Mouse (Mus musculus): Measurements from ENCODE around the gene Fzd7.
"Not testable (repeated sequence)": the region's sequence is repeated elsewhere in the genome, so short reads cannot be mapped to it uniquely, and the experiment has no call there.

The Fzd7 gene

DNA sequence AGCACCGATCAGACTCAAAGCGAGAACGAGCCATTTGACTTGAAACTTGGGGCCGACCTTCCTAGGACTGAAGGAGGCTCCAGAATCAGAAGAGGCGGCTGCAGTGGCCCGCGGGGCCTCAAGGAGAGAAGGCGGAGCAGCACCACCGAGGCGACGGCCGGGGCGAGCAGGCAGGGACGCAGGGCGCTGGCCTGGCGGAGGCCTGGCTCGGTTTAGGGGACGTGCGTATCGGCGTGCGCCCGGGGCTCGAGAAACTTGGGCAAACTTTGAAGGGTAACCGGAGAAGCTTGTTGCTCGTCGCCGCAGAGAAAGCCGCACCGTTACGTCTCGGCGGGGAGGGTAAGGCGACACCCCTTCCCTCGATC, at the start of gene Fzd7:
TSS of gene Fzd7 (plus strand) at position 94 of the 365 bp plus-strand sequence.
- DNase-seq (ENCODE audit: low spot score in 2 of 2), result no peak

DNA sequence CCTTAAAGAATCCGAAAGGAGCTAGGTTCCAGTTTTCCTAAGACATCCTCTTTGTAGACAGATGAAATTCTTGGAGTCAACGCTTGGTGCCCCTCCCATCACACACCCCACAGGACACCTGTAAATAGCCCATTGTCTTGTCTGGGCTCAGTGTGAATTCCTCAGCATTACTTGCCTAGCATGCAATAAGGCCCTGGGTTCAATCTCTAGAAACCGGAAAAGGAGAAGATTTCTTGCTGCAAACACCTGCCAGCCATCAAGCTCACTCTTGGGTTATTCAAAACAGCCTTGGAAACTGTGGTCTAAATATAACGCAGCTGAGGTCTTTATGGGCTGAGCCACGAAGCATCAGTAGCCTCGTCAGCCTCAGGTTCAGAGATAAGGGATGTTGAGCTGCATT, 48.9 kb upstream of the Fzd7 start:
- DNase-seq (ENCODE audit: low spot score in 2 of 2), result no peak

DNA sequence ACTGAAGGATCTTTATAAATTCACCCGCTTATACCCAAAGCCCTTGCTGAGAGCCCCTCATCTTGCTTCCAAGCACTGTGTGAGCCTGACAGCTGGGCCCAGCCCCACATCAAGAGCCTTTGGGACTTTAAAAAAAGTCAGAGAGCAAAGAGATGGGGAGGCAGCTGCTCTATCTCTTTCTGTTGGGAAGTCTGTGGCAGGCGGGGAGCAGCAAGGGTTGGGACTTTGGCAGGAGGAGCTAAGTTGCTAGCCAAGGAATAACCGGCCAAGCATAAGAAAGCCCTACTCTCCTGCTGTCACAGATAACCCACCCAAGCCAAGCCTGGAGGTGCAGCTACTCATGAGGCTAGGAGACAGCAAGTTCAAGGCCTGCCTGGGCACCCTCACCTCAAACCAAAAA, 48.2 kb upstream of the Fzd7 start:
- no peak for DNase-seq (ENCODE audit: low spot score in 2 of 2)

DNA sequence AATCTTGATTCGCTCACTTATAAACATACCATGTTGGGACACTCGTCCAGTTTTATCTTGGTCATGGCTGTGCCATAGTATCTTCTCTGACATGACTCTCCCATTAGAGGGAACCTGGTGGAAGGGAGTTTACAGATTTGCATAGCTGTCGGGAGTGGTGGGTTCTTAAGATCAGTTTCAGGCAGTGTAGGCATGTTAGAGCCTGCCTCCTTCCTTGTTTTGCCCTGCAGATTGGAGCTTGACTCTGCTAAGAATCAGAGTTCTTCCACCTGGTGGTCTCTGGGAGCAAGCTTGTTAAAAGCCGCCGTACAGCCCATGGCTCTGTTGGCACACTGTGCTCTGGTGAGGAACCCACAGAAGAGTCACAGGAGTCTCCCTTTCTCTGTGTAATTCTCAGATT, 47.0 kb upstream of the Fzd7 start:
- DNase-seq (ENCODE audit: low spot score in 2 of 2), result no peak

DNA sequence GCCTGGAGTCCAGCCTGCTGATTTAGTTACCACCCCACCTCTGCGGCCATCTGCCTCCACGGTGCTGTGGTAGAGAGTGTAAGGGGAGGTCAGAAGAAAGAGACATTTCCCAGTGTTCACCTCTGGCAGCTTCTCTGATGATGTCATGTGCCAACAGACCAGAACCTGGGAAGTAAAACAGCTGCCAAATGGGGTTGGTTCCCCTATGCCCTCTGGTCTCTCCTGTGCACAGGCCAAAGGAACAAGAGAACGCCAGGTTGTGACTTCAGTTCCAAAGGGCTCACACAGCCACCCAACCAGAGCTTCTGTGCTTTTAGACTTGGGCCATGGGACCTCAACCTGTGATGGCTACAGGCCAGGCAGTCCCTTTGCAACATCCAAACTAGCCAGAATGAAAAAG, 45.9 kb upstream of the Fzd7 start:
- no peak for DNase-seq (ENCODE audit: low spot score in 2 of 2)

DNA sequence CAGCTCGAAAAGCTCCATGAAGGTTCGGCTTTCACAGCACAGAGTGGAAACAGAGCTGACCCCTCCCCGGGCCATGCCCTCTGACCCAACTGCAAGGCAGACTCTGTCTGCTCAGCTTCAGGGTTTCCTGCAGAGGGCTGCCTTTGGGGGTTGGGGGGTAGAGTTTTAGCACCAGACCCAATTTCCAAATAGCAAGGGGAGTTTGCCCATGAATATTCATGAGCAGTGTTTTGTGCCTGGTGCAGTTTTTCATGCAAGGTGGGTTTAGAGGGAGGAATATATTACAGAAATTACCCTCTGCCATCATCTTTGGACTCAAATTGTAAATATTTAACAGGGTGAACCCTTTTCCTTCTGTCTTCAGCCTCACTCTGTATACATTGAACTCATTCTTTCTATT, 44.3 kb upstream of the Fzd7 start:
- DNase-seq (ENCODE audit: low spot score in 2 of 2), result no peak

DNA sequence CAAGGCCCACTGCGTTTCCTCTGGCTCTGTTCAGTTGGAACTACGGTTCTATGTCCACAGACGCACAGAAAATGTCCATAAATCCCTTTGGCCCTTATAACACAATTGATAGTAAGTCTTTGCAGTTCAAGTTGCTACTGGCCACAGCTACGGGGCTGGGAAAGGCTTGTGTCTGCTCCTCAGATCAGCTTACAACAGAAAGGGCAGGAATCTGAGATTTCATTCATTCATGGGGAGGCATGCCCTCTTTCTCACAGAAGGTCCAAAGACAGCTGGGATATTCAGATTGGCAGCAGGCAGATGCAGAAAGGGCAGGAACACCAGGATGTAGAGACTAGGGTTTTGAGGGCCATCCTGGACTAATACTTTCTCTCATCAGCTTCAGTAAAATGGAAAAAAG, 43.9 kb upstream of the Fzd7 start:
- DNase-seq (ENCODE audit: low spot score in 2 of 2), result no peak

DNA sequence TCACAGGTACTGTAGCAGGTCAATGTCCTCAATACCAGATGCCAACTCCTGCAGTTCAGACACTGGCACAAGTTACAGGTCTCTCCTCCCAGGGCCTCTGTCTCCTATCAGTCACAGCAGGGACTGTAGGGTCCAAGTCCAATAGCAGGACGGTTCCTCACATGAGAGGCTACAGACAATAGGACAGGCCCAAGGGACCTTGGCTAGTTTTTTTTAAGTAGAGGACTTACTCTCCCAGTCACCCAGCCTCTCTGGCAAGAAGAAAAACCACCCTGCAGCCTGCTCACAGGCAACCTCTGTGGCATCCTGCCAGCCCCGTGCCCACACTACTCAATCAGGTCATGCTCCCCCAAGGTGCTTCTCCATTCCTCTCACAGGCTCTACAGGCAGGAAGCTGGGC, 43.0 kb upstream of the Fzd7 start:
- no peak for DNase-seq (ENCODE audit: low spot score in 2 of 2)

DNA sequence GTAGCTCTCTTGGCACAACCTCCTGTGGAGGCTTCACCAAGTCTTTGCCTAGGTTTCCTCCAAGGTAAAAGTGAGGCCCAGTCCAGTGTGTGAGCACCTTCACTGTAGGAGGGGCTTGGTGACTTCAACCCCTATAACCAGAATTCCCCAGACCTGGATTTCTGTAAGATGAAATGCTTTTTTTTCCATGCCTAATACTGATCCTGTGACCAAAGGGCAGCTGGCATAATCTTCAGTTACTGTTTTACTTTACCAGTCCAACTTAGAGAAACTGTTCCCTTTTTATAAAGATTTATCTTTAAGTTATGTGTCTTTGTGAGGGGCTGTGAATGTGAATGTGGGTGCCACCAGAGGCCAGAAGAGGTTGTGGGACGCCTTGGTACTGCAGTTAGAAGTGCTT, 42.3 kb upstream of the Fzd7 start:
- no peak for DNase-seq (ENCODE audit: low spot score in 2 of 2)

DNA sequence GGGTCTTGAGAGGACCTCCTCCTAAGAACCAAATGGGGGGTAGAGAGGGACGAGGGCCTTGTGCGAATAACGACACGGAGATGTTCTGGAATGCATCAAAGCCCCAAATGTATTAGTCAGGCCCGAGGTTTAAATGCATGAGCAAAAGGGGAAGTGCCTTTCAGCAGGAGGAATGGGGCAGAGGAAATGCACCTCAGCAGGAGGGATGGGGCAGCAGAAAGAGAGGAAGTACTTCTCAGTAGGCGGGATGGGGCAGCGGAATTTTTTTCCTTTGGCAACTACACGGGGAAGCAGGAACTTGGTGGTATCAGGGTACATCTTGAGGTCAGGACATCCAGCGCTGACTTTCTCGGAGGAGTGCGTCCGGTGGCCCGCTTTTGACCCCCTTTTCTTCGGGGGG, 39.5 kb upstream of the Fzd7 start:
- not testable (repeated sequence) for DNase-seq (ENCODE audit: low spot score in 2 of 2)

DNA sequence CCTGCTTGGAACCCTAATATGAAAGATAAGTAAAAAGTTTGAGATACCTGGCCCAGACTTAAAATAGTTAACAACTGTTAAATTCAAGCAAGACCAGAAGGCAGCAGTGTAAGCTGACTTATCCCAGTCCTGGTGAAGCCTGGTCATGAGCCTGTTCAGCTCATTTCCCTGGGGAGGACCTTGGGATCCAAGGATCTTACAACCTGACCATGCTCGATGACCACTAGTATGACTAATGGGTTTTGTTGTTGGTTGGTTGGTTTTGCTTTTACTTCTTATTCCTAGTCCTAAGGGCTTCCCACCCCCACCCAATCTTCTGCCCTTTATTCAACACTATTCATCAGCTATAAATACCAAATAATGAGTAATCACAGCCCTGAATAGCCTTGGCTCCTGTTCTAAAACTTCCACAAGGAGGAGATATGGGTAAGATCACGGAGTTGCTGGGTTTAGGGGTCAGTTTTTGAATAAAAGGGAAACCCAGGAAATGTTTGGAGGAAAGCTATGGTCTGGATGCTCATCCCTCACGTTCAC, 38.0 kb upstream of the Fzd7 start:
- DNase-seq (ENCODE audit: low spot score in 2 of 2), result no peak

DNA sequence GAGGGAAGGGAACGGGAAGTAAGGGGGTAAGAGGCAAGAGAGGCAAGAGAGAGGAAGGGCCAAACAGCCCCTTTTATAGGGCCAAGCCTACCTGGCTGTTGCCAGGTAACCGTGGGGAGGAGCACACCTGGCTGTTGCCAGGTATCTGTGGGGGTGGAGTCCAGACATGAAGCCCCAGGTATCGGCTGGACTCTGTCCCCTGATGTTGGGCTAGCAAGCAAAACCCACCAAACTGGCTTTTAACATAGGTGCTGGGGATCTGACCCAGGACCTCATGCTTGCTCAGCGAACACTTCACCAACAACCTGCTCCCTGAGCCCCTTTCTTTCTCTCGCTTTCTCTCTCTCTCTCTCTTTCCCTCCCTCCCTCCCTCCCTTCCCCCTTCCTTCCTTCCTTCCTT, 37.0 kb upstream of the Fzd7 start:
- no peak for DNase-seq (ENCODE audit: low spot score in 2 of 2)

DNA sequence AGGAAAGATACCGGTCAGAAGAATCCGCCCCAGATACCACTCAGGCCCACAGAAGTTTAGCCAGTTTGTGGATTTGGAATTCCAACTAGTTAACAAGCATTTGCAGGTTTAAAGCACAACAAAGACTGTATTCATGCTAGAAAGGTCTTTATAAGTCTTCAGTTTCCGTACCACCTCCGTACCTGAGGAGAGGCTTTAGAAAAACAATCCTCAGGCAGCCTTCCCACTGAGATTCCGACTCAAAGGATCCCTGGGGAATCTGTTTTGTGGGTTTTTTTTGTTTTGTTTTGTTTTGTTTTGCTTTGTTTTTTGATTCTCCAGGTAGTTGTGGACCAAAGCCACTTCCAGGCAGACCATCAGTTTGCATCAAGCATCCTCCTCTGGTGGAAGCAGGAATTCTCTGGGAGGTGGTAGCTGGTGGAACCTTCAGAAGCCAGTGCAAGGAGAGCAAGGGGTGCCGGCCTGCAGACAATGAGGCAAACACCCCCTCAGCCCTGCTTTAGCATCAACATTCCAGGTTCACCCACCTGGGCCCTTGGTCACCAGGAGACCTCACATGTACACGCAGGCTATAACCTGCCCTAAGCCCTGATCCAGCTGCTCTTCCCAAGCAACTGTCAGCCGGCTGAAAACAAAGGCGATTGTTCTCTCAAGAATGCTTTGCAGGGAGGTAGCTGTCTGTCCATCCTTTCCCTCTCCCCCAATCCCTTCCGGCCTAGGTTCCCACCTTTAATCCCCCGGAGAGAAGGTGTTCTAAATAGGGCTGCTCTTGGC, 33.5 kb upstream of the Fzd7 start:
- DNase-seq (ENCODE audit: low spot score in 2 of 2), result no peak

DNA sequence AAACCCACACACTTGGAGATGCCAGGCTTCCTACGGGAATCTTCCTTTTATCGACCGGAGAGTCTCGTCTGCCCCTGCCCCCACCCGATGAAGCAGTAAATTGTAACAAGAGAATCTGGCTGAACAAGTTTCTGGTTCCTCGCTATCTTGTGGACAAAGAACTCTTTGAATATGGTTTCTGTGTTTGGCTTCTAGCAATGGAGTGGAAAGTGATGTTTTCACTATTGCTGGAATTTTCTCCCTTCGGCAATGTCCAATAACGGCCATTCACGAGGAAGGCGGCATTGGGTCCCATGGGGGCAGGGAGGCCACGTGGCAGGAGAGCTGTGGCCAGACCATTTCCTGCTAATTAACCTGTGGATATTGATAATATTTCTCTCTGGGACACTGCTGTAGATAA, 32.8 kb upstream of the Fzd7 start:
- DNase-seq (ENCODE audit: low spot score in 2 of 2), result no peak

DNA sequence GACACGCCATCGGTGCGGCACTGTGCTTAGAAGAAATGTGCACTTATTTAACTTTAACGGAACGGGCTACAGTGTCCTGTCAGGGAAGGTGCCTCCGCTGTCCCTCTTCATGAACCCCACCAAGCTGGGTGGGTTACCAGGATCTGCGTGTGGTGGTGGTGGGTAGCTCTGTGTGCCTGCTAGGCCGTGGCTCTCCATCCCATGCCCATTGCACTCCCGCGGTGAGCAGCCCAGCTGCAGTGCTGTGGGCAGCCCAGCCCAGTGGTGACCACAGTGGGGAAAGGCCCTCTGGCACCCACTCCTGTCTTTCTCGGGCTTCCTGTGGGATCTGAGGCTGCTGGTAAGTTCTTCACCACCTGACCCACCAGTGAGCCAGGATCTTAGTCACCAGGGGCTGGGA, 31.3 kb upstream of the Fzd7 start:
- no peak for DNase-seq (ENCODE audit: low spot score in 2 of 2)

DNA sequence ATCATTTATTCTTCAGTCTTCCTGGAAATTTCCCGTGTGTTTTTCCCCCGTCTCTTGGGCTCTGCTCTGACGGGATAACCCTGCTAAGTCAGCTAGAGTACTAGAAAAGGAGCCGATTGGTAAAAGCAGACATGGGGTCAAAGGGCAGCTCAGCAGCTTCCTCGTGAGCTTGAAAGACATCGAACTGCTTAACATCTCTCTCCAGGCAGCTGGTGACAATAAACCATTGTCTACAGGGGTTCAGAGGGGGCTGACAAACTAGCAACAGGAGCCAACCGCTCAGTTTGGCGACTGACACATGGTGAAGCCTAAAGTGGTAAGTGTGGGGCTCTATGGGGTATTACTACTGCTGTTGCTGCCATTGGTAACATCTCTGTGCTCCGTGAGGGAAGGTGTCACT, 30.6 kb upstream of the Fzd7 start:
- no peak for DNase-seq (ENCODE audit: low spot score in 2 of 2)

DNA sequence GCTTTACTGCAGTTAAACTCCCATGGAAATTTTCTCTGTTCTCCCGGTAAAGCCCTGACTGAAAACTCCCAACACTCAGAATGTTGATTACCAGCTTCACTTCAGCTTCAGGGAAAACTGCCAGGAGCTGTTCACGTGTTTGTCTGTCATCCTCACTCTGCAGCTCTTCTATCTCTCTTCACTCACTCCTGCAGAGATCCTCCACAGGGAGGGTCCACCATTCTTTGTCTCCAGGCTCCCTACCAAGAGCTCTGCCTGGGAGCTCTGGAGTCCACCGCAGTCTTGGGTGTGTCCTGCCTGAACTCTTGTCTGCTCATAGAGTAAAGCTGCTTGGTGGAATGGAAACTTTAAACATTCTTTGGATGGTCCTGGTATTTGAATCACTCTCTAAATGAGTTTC, 25.4 kb upstream of the Fzd7 start:
- DNase-seq (ENCODE audit: low spot score in 2 of 2), result no peak

DNA sequence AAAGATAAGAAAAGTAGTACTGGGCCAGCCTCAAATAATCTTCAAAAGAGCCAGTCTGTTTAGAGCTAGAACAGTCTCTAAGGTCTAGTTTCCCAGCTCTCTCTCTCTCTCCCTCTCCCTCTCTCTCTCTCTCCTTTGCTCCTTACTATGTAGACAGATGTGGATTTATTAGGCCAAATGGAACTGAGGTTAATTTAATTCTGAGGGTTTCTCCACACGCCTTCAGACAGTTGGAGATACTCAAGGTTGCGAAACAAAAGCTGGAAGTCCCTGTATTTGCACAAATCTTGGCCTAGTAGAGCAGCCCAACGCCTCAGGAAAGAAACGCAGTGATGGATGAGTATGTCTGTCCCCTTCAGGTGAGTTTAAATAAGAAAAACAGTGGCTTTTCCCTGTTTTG, 24.4 kb upstream of the Fzd7 start:
- no peak for DNase-seq (ENCODE audit: low spot score in 2 of 2)

DNA sequence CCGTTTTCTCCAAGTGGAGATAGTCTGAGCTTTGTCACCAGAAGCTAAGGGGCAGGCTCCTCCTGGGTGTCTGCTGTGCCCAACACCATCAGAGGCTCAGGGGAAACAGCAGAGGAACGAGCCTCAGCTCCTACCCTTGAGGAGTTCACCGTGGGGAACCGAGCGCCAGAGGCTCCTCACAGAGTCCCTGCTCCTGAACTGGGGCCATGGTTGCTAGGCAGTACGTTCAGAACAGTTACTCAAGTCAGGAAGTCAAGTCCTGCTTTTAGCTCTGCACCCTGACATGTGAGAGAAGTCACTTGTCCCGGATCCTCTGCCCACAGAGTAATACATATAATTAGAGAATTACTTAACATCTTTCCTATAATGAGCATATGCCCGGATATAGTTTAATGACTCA, 23.3 kb upstream of the Fzd7 start:
- DNase-seq (ENCODE audit: low spot score in 2 of 2), result no peak

DNA sequence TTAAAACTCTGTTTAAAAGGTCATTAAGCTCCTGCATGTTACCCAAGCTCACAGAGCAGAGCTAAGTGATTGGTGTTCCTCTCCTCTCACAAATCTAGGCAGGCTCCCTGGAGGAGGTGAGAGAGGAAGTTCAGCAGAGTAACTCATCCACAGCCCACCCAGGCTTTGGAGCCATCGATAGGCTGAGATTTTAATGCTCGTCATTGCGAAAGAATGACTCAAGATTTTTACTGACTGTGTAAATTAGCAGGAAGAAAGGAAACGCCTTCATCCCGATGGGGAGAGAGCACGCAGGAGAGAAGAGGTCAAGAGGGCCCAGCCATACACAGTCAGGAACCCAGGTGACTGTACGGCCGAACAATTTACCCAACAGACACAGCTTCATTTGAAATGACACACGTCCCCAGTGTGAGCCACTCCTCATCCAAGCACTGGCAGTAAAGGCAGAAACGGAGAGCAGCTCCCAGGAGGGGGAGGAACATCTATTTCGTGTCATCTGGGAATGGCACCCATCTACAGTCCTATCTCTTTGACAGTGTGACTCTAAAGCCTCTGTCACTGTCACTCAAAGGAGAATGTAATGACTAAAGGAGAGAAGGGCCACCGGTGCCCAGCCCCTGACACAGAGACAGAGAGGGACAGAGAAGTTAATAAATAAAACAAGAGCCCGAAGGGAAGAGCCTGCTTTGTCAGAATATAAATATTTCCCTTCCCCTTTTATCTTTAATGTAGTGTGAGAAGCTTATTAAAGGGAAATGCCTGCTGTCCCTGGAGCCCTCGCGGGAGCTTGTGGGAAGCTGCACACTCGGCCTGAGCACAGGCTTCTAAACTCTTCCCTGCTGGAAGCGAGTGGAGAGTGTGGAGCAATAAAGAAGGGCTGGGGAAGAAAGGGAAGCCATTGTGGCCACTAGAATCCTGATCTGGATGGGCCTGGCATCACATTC, 17.3 kb upstream of the Fzd7 start:
- DNase-seq (ENCODE audit: low spot score in 2 of 2), result no peak

DNA sequence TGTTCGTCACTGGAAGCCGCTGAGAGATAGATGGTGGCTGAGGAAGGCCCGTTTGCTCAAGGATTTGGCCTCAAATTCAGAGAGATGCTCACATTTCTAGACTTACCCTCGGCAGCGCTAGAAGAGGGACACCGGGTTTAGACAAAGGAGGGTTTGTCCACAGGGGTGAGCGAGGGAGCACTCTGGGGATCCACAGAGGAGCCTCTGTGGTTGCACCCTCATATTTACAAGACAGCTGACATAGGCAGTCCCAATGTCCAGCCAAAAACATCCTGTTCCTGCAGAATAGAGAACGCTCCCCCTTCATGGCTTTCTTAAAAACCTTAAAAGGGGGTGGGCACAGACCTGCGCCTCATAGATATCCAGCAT, 16.6 kb upstream of the Fzd7 start:
- no peak for DNase-seq (ENCODE audit: low spot score in 2 of 2)

DNA sequence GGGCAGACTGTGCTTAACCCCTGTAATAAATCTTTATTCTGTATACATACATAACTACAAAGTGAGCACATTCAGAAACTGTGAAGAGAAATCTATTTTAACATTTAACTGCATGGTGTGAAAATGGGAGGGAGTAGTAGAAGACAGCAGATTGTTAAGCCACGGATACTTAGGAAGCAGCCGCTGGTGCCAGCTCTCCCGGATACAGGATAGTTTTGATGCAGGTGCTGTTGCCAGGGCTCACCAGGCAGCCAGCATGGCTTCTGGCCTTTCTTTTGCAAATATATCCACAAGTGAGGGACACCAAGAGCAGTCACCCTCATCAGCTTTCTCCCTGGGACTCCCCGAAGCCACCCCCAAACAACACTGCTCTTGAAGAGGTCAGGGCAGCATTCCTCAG, 13.1 kb upstream of the Fzd7 start:
- DNase-seq (ENCODE audit: low spot score in 2 of 2), result peak in 1 of 2 experiments; percentile 21

DNA sequence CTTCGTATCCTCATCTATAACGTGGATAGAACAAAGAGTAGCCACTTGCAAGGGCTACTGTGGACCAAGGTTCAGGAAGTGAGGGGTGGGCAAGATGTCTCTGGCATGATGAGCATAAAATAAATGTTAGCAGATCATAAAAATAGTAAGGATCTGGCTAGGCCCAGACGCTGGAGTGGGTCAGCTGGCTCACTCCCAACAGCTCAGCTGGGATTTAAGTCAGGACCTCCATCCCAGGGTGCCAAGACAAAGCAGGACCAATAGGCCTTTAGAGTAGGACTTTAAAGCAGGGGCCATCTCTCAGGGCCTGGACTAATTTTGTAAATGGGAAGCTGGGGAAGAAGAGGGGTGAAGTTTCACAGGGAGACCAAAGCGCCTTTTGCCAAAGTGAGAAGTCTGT, 11.5 kb upstream of the Fzd7 start:
- DNase-seq (ENCODE audit: low spot score in 2 of 2), result no peak
